Mouse (Mus musculus) E14TG2a.4 (cell line): ENCODE results near the gene Krt16.

Experiments used
- CTCF ChIP-seq: conservative IDR thresholded peaks from 2 replicates; pipeline ENCODE4 v1.5.1; 2014; ENCODE audit warnings: low read length
- NANOG ChIP-seq: IDR thresholded peaks from 2 replicates; pipeline ENCODE4 v1.6.1; 2014; ENCODE audit warnings: borderline replicate concordance, low read length, mixed read lengths
- POU5F1 ChIP-seq: IDR thresholded peaks from 2 replicates; pipeline ENCODE4 v1.6.1; 2014; ENCODE audit warnings: low read length, borderline replicate concordance

DNA sequence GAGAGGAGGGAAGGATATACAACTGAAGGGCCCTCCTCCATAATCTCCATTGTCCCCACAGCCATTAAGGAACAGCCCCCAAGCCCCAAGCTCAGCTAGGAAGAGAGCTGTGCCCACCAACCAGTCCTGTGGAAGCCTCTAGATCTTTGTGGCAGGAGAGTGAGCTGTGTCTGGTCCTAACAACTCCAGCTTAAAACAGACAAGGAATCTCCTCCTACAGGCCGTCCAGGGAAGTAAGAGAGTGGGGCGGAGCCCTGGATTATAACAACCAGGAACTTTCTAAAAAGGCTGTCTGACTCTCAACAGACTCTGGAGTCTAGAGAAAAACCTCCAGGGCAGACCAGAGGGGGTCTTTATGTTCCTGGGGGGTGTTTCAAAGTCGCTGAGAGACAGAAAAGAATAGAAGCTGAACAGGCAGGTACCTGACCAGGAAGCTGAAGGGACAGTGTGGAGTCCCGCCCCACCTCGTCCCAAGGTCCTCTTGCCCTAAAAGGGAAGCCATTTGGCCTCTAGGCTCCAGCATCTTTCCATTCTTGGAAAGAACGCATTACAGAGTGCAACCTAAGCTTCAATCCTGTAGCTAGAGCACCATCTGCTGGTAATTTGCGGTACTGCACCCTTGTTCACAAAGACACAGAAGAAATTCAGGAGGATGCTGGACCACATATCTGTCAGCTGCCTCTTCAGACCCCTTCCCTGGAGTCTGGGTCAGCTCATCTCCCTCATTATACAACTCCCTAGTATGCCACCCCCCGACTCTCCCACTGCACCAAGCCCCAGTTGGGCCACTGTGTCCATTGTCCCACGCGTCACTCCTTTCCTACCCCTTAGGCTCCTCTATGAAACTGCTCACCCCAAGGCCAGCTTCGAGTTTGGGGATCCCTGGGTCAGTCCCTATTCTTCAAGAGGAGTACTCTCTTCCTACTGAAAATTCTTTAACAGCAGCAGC lies 33.2 kb upstream of the Krt16 start:
- TF ChIP-seq CTCF (peak; percentile 57), POU5F1 (no peak), NANOG (no peak)
